In genomic region chr10:92103887-92104286, GRCm38 (mm10) we compare ENCODE assay signal across 25 mouse cellular contexts.
DNase-seq lines count a peak whose midpoint lies in the region; ATAC-seq lines count a peak whose summit lies in the region.
"Had no signal": no experiment of that assay in that cellular context is flagged by ENCODE, and none has a peak within 500 bp of the region (broad histone marks: within the 10 kb centered on the region; RNA-seq: fewer than 3 reads in every experiment).

No protein-coding gene starts in this region.

- H3K4me1 ChIP-seq in forebrain, embryonic 12.5 days: peaks cover 17% of the 10 kb centered on the region
- H3K4me1 ChIP-seq in forebrain, embryonic 16.5 days (replicated peaks; ENCODE audit: control insufficient read depth, insufficient read depth, low read length): no peaks in the 10 kb centered on the region; the same call in 1 of the 2 replicates
- H3K4me1 ChIP-seq in hindbrain, embryonic 12.5 days: peaks cover 12% of the 10 kb centered on the region
- H3K4me1 ChIP-seq in hindbrain, embryonic 10.5 days (replicated peaks): no peaks in the 10 kb centered on the region
- H3K4me1 ChIP-seq in midbrain, embryonic 12.5 days: peaks cover 9% of the 10 kb centered on the region; the same call in 1 of the 2 replicates
- H3K4me1 ChIP-seq in neural tube, embryonic 13.5 days (replicated peaks): peaks cover 22% of the 10 kb centered on the region
- H3K4me1 ChIP-seq: heart, embryonic 15.5 days; limb, embryonic 15.5 days; megakaryocyte, embryonic 14.5 days had no signal

- no peak for DNase-seq in hindbrain, embryonic 10.5 days (ENCODE audit: low spot score)
- DNase-seq in adrenal gland, postnatal 25 days: no peak
- DNase-seq in left cerebral cortex, postnatal 36 days (ENCODE audit: low spot score in 2 of 2): no peak
- DNase-seq: cerebellum, adult 18-20 months; cerebellum, postnatal 14 days; gastrocnemius, postnatal 10 days; heart, postnatal 4 days; kidney, postnatal 4 days; layer of hippocampus, adult 9-11 months; lung, embryonic 14.5 days; lung, postnatal 36 days; thymus, adult 2 months; thymus, postnatal 4 days had no signal

- no peaks in the 10 kb centered on the region for H3K9me3 ChIP-seq in forebrain, embryonic 12.5 days
- no peaks in the 10 kb centered on the region for H3K9me3 ChIP-seq in forebrain, embryonic 16.5 days (ENCODE audit: control insufficient read depth, low read length)
- H3K9me3 ChIP-seq in hindbrain, embryonic 12.5 days (replicated peaks): no peaks in the 10 kb centered on the region
- no peaks in the 10 kb centered on the region for H3K9me3 ChIP-seq in hindbrain, embryonic 10.5 days
- H3K9me3 ChIP-seq in midbrain, embryonic 12.5 days: no peaks in the 10 kb centered on the region
- H3K9me3 ChIP-seq in neural tube, embryonic 13.5 days: no peaks in the 10 kb centered on the region
- H3K9me3 ChIP-seq: heart, embryonic 15.5 days; limb, embryonic 15.5 days had no signal

- H3K4me3 ChIP-seq in forebrain, embryonic 12.5 days (replicated peaks): no peak overlapping the region
- no peak overlapping the region for H3K4me3 ChIP-seq in forebrain, embryonic 16.5 days (replicated peaks; ENCODE audit: low read length)
- H3K4me3 ChIP-seq in hindbrain, embryonic 12.5 days: no peak overlapping the region
- H3K4me3 ChIP-seq in hindbrain, embryonic 10.5 days: no peak overlapping the region
- H3K4me3 ChIP-seq in midbrain, embryonic 12.5 days: no peak overlapping the region
- no peak overlapping the region for H3K4me3 ChIP-seq in neural tube, embryonic 13.5 days
- H3K4me3 ChIP-seq: heart, embryonic 15.5 days; limb, embryonic 15.5 days; megakaryocyte, embryonic 14.5 days had no signal

- WGBS in forebrain, embryonic 12.5 days: 59% methylated on average over 9 of the region's 9 CpGs
- WGBS in forebrain, embryonic 16.5 days: 55% methylated on average over 9 of the region's 9 CpGs
- WGBS in hindbrain, embryonic 12.5 days: 54% methylated on average over 9 of the region's 9 CpGs
- 76% methylated on average over 9 of the region's 9 CpGs for WGBS in hindbrain, embryonic 10.5 days
- WGBS in midbrain, embryonic 12.5 days: 54% methylated on average over 9 of the region's 9 CpGs
- 53% methylated on average over 9 of the region's 9 CpGs for WGBS in neural tube, embryonic 13.5 days

- H3K9ac ChIP-seq in forebrain, embryonic 12.5 days: no peak overlapping the region
- H3K9ac ChIP-seq in forebrain, embryonic 16.5 days (replicated peaks; ENCODE audit: low read depth, low read length): no peak overlapping the region
- H3K9ac ChIP-seq in hindbrain, embryonic 12.5 days: no peak overlapping the region
- H3K9ac ChIP-seq in midbrain, embryonic 12.5 days (replicated peaks): no peak overlapping the region
- H3K9ac ChIP-seq in neural tube, embryonic 13.5 days: no peak overlapping the region
- H3K9ac ChIP-seq: heart, embryonic 15.5 days; limb, embryonic 15.5 days; liver, embryonic 14.5 days; lung, embryonic 14.5 days had no signal

- H3K27ac ChIP-seq in forebrain, embryonic 12.5 days: peak overlapping the region; percentile 72
- no peak overlapping the region for H3K27ac ChIP-seq in forebrain, embryonic 16.5 days (ENCODE audit: low read length)
- H3K27ac ChIP-seq in hindbrain, embryonic 12.5 days: peak overlapping the region; percentile 71
- H3K27ac ChIP-seq in hindbrain, embryonic 10.5 days: no peak overlapping the region
- peak overlapping the region; percentile 63 for H3K27ac ChIP-seq in midbrain, embryonic 12.5 days (replicated peaks)
- H3K27ac ChIP-seq in neural tube, embryonic 13.5 days (replicated peaks): peak overlapping the region; percentile 59
- H3K27ac ChIP-seq: heart, embryonic 15.5 days; limb, embryonic 15.5 days; liver, embryonic 14.5 days; stomach, postnatal 0 days had no signal

- ATAC-seq in forebrain, embryonic 12.5 days (ENCODE audit: low FRiP score): no peak
- ATAC-seq in forebrain, embryonic 16.5 days: no peak
- 0 out of 2 replicates have a peak, but pooled peaks have one; percentile 19 for ATAC-seq in hindbrain, embryonic 12.5 days (ENCODE audit: low FRiP score)
- ATAC-seq in midbrain, embryonic 12.5 days (ENCODE audit: low FRiP score, low read depth): no peak
- ATAC-seq in neural tube, embryonic 13.5 days (ENCODE audit: low read depth): no peak
- ATAC-seq: forebrain, embryonic 14.5 days; intestine, postnatal 0 days had no signal

- H3K4me2 ChIP-seq in forebrain, embryonic 12.5 days: no peak overlapping the region
- no peak overlapping the region for H3K4me2 ChIP-seq in forebrain, embryonic 16.5 days (ENCODE audit: low read length)
- H3K4me2 ChIP-seq in hindbrain, embryonic 12.5 days (replicated peaks): no peak overlapping the region
- H3K4me2 ChIP-seq in midbrain, embryonic 12.5 days (replicated peaks): no peak overlapping the region
- no peak overlapping the region for H3K4me2 ChIP-seq in neural tube, embryonic 13.5 days
- H3K4me2 ChIP-seq: heart, embryonic 15.5 days; limb, embryonic 15.5 days; lung, embryonic 14.5 days had no signal

- intact Hi-C loops in left cerebral cortex, postnatal 36 days (cut with DNase I): no loop called here

- no peaks in the 10 kb centered on the region for H3K27me3 ChIP-seq in forebrain, embryonic 12.5 days
- no peaks in the 10 kb centered on the region; the same call in 1 of the 2 replicates for H3K27me3 ChIP-seq in forebrain, embryonic 16.5 days (replicated peaks; ENCODE audit: control insufficient read depth, insufficient read depth, low read length)
- no peaks in the 10 kb centered on the region for H3K27me3 ChIP-seq in hindbrain, embryonic 12.5 days
- H3K27me3 ChIP-seq in hindbrain, embryonic 10.5 days (ENCODE audit: insufficient read depth, poor library complexity, severe bottlenecking): no peaks in the 10 kb centered on the region
- H3K27me3 ChIP-seq in midbrain, embryonic 12.5 days: no peaks in the 10 kb centered on the region
- no peaks in the 10 kb centered on the region for H3K27me3 ChIP-seq in neural tube, embryonic 13.5 days
- H3K27me3 ChIP-seq: heart, embryonic 15.5 days; limb, embryonic 15.5 days; megakaryocyte, embryonic 14.5 days had no signal

- peaks cover 7% of the 10 kb centered on the region; the same call in 1 of the 2 replicates for H3K36me3 ChIP-seq in forebrain, embryonic 12.5 days (replicated peaks)
- H3K36me3 ChIP-seq in forebrain, embryonic 16.5 days (ENCODE audit: control insufficient read depth, insufficient read depth): no peaks in the 10 kb centered on the region
- 0 out of 2 replicates have a peak, but pooled peaks cover under 1% of the 10 kb centered on the region for H3K36me3 ChIP-seq in hindbrain, embryonic 12.5 days
- H3K36me3 ChIP-seq in hindbrain, embryonic 10.5 days: peaks cover 3% of the 10 kb centered on the region; the same call in 1 of the 2 replicates
- peaks cover 12% of the 10 kb centered on the region; the same call in 1 of the 2 replicates for H3K36me3 ChIP-seq in midbrain, embryonic 12.5 days
- H3K36me3 ChIP-seq in neural tube, embryonic 13.5 days: peaks cover 19% of the 10 kb centered on the region
- H3K36me3 ChIP-seq: heart, embryonic 15.5 days; limb, embryonic 15.5 days had no signal

Comparison
In these comparisons a context has a peak if more than half of its experiments do, and no peak if none do; other contexts are left out.
1. H3K27ac ChIP-seq: peak in forebrain, embryonic 12.5 days (single experiment), hindbrain, embryonic 12.5 days (single experiment), midbrain, embryonic 12.5 days (single experiment) and neural tube, embryonic 13.5 days (single experiment); none in forebrain, embryonic 16.5 days (single experiment) and hindbrain, embryonic 10.5 days (single experiment).